Mouse (Mus musculus): ENCODE data around the gene Ccl25. TPM values are rescaled to one million over a fixed set of nuclear protein-coding genes. Genes with fewer than 3 reads are reported as not detected.
A peak's percentile ranks its signal among the peaks of the same experiment; 100 is the strongest.
"Not testable (repeated sequence)": the region's sequence is repeated elsewhere in the genome, so short reads cannot be mapped to it uniquely, and the experiment has no call there.

The Ccl25 gene
- total RNA-seq, 2 experiments from 2014 or later, result 10.5 to 19.3 TPM

GRCm38 (mm10) chr8:4340207-4340606 is 15.2 kb downstream of the Ccl25 start:
- no peak for DNase-seq

- no peak for DNase-seq
These were observed 22.7 kb downstream of the Ccl25 start for GRCm38 (mm10) chr8:4347661-4348060.

- DNase-seq, result no peak
These were observed 23.3 kb downstream of the Ccl25 start for GRCm38 (mm10) chr8:4348275-4348674.

GRCm38 (mm10) chr8:4349335-4349734 is 24.3 kb downstream of the Ccl25 start:
- no peak for DNase-seq

GRCm38 (mm10) chr8:4350618-4351017 is 25.6 kb downstream of the Ccl25 start:
- DNase-seq, result no peak

GRCm38 (mm10) chr8:4352562-4352961 is 27.6 kb downstream of the Ccl25 start:
- not testable (repeated sequence) for DNase-seq

- DNase-seq, result no peak
These were observed 28.7 kb downstream of the Ccl25 start for GRCm38 (mm10) chr8:4353741-4354140.

GRCm38 (mm10) chr8:4354516-4354915 is 29.5 kb downstream of the Ccl25 start:
- no peak for DNase-seq

- no peak for DNase-seq
These were observed 30.4 kb downstream of the Ccl25 start for GRCm38 (mm10) chr8:4355455-4355854.

GRCm38 (mm10) chr8:4359362-4359761 is 34.4 kb downstream of the Ccl25 start:
- no peak for DNase-seq

- DNase-seq, result no peak
These were observed 35.9 kb downstream of the Ccl25 start for GRCm38 (mm10) chr8:4360922-4361321.

- no peak for DNase-seq
These were observed 41.2 kb downstream of the Ccl25 start for GRCm38 (mm10) chr8:4366189-4366588.

GRCm38 (mm10) chr8:4367808-4368207 is 42.8 kb downstream of the Ccl25 start:
- peak; percentile 37 for DNase-seq

GRCm38 (mm10) chr8:4368470-4368869 is 43.5 kb downstream of the Ccl25 start:
- DNase-seq, result no peak

- DNase-seq, result peak; percentile 38
These were observed 45.1 kb downstream of the Ccl25 start for GRCm38 (mm10) chr8:4370078-4370477.

GRCm38 (mm10) chr8:4372657-4373056 is 47.6 kb downstream of the Ccl25 start:
- DNase-seq, result no peak

- DNase-seq, result no peak
These were observed 76.4 kb downstream of the Ccl25 start for GRCm38 (mm10) chr8:4401442-4401841.

GRCm38 (mm10) chr8:4403960-4404879 is 79.2 kb downstream of the Ccl25 start:
- DNase-seq, result peak; percentile 46

- peak; percentile 36 for DNase-seq
These were observed 79.9 kb downstream of the Ccl25 start for GRCm38 (mm10) chr8:4404880-4405261.

GRCm38 (mm10) chr8:4408425-4408824 is 83.4 kb downstream of the Ccl25 start:
- DNase-seq, result not testable (repeated sequence)

Data from adrenal gland, postnatal 10 days (tissue).